Mouse (Mus musculus) ES-E14 (cell line): ENCODE results near the gene Psmd11. TPM values are rescaled to one million over a fixed set of nuclear protein-coding genes. Genes with fewer than 3 reads are reported as not detected.

Source experiments
- DNase-seq: peaks from one replicate; pipeline ENCODE4 v3.0.0-alpha.2; 2013; ENCODE audit warnings: low read depth, low spot score
- H3K27ac ChIP-seq: 2 replicates; pipeline ENCODE4 v1.5.1; 2012; ENCODE audit warnings: low read depth, mild to moderate bottlenecking, low read length, moderate library complexity, mixed read lengths; ENCODE audit not compliant: poor library complexity, insufficient read depth, severe bottlenecking
- H3K36me3 ChIP-seq: 2 replicates; pipeline ENCODE4 v1.6.1; 2012; ENCODE audit warnings: mild to moderate bottlenecking, low read length, moderate library complexity, mixed read lengths; ENCODE audit not compliant: control insufficient read depth, poor library complexity, insufficient read depth, severe bottlenecking
- H3K4me1 ChIP-seq, 2 experiments: fragments of 150-350 bp in 1 of 2; sonication (generic) in 1 of 2; 2 replicates each; pipeline ENCODE4 v1.6.1; 2012; ENCODE audit warnings: low read length in 2 of 2, mild to moderate bottlenecking in 1 of 2, mixed read lengths in 1 of 2; ENCODE audit not compliant: control insufficient read depth in 2 of 2, insufficient read depth in 2 of 2, poor library complexity in 1 of 2
- H3K4me3 ChIP-seq, 2 experiments: fragments of 150-350 bp in 1 of 2; sonication (generic) in 1 of 2; 2 replicates each; pipeline ENCODE4 v1.5.1; 2012; ENCODE audit warnings: low read length in 2 of 2, low read depth in 1 of 2, mild to moderate bottlenecking in 1 of 2, mixed read lengths in 1 of 2; ENCODE audit not compliant: insufficient read depth in 1 of 2, poor library complexity in 1 of 2, severe bottlenecking in 1 of 2
- H3K9ac ChIP-seq: 2 replicates; pipeline ENCODE4 v1.6.1; 2012; ENCODE audit warnings: low read depth, mild to moderate bottlenecking, low read length, mixed read lengths; ENCODE audit not compliant: poor library complexity, insufficient read depth, severe bottlenecking
- H3K9me3 ChIP-seq: fragments of 150-350 bp; sonication (generic); 2 replicates; pipeline ENCODE4 v1.6.1; 2012; ENCODE audit warnings: low read depth, mild to moderate bottlenecking, low read length; ENCODE audit not compliant: control insufficient read depth, insufficient read depth
- CHD2 ChIP-seq: IDR thresholded peaks from 2 replicates; pipeline ENCODE4 v1.6.1; 2014; ENCODE audit warnings: mild to moderate bottlenecking, low read depth, low read length, inconsistent platforms
- HCFC1 ChIP-seq: IDR thresholded peaks from 2 replicates; pipeline ENCODE4 v1.6.1; 2012; ENCODE audit warnings: low read length, inconsistent platforms, borderline replicate concordance; ENCODE audit not compliant: insufficient read depth
- MAFK ChIP-seq: IDR thresholded peaks from 2 replicates; pipeline ENCODE4 v1.6.1; 2014; ENCODE audit warnings: mild to moderate bottlenecking, low read depth, low read length, inconsistent platforms; ENCODE audit not compliant: insufficient read depth
- ZC3H11A ChIP-seq: IDR thresholded peaks from 2 replicates; pipeline ENCODE4 v1.6.1; 2012; ENCODE audit warnings: low read depth, mild to moderate bottlenecking, inconsistent platforms, low read length, borderline replicate concordance
- ZNF384 ChIP-seq: IDR thresholded peaks from 2 replicates; pipeline ENCODE4 v1.6.1; 2012; ENCODE audit warnings: low read depth, low read length, inconsistent platforms
- in situ Hi-C, 2 experiments: fragments of 600-800 bp; cut with MboI; formaldehyde crosslinking; loops; one replicate each; pipeline ENCODE4 v1.15.1; 2025; ENCODE audit warnings: low sequenced_read_pairs in 2 of 2, inconsistent platforms in 1 of 2; ENCODE audit not compliant: unreplicated experiment in 2 of 2
- total RNA-seq: library from RNA; depleted of rRNA; stranded (reverse); fragments of 300-350 nt; gene quantifications from 2 replicates; pipeline ENCODE4 v1.2.3, GENCODE M21; 2012

Psmd11 gene
- total RNA-seq, 1 experiment = 106 TPM

DNA sequence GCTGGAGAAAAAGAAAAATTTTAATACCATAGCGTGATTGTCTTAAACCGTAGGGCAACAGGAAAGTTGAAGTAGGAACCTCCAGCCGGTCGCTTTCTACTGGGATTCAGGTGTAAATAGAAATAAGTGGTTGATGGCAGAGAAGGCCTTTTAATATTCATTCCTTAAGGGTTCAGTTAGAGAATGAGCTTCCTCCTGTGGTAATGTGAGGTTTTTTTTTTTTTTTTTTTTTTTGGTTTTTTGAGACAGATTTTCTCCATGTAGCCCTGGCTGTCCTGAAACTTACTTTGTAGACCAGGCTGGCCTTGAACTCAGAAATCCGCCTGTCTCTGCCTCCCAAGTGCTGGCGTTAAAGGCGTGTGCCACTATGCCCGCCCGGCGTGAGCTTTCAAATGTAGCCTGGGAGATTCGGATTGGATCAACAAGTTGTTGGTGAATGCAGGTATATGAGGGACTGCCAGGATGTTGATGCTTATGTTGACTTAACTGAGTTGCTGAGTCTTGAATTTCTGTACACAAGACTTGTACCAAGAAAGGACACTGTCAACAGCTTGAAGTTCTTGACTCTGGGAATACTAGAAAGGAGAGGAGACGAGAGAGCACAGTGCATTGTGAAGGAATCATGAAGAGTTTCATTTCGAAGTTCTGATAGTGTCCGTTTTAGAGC lies 1.2 kb downstream of the Psmd11 start:
- TF ChIP-seq HCFC1 (no peak), CHD2 (no peak)
- peaks cover 9% of the 10 kb centered on the region for H3K36me3 ChIP-seq
- in situ Hi-C loops = no loop called here
- peak overlapping the region; percentile 99 for H3K9ac ChIP-seq
- H3K27ac ChIP-seq = no peak overlapping the region
- H3K4me1 ChIP-seq = peaks cover 0 to 8% of the 10 kb centered on the region in 2 experiments; a peak in 2 of 4 replicates
- DNase-seq = no peak
- peak overlapping the region; percentile 87 to 98 for H3K4me3 ChIP-seq
- no peaks in the 10 kb centered on the region for H3K9me3 ChIP-seq

DNA sequence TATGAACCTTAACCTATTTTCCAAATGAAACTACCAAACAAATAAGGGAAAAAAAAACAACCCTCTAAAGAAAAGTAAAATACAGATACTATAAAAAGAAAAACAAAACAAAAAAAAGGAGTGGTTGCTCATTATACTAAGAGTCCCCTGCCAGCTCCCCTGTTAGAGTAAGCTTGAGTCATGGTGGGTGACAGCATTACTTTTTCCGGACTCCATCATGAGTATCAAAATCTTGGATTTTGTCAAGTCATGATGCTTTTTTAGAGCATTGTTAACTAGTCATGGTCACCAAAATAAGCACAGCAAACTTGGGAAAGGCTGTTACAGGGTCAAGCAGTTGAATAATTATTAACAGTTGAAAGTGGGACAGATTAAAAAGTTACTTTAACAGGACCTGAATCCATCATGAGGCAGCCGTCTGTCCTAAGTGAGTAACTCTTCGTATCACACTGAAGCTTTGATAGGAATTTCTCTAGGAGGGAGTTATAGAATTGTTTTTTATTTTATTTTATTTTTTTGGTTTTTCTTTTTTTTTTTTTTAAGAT lies 2.0 kb downstream of the Psmd11 start:
- TF ChIP-seq MAFK (0 out of 2 replicates have a peak, but pooled peaks have one; percentile 22), ZNF384 (0 out of 2 replicates have a peak, but pooled peaks have one; percentile 46), HCFC1 (no peak), CHD2 (no peak), ZC3H11A (no peak)
- in situ Hi-C loops = no loop called here
- Histone ChIP-seq H3K4me3 (no peak overlapping the region; a peak in 1 of 4 replicates), H3K9me3 (no peaks in the 10 kb centered on the region), H3K36me3 (peaks cover 9% of the 10 kb centered on the region), H3K27ac (no peak overlapping the region), H3K9ac (no peak overlapping the region), H3K4me1 (peaks cover 0 to 8% of the 10 kb centered on the region in 2 experiments; a peak in 2 of 4 replicates)
- no peak for DNase-seq

DNA sequence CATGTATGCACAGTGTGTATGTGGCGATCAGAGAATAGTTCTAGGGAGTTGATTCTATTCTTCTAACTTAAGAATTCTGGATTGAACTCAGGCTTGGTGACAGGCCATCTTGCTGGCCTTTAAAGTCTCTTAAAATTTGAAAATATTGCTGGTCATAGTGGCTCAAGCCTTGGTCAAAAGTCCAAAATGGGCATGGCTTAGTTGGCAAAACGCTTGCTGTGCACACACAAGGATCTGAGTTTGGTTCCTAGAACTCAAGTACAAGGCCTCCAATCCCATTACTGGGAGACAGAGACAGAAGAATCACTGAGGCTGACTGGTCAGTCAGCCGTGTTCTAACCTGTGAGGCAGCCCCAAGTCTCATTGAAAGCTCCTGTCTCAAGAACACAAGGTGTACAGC lies 18.5 kb downstream of the Psmd11 start:
- no peak for DNase-seq
- Histone ChIP-seq H3K9me3 (no peaks in the 10 kb centered on the region), H3K4me1 (peaks cover 0 to 1% of the 10 kb centered on the region in 2 experiments; a peak in 1 of 4 replicates), H3K9ac (no peak overlapping the region), H3K4me3 (no peak overlapping the region), H3K36me3 (peaks cover 11% of the 10 kb centered on the region), H3K27ac (no peak overlapping the region)
- in situ Hi-C loops = no loop called here
- TF ChIP-seq HCFC1 (no peak), ZC3H11A (no peak), MAFK (no peak), ZNF384 (no peak), CHD2 (no peak)

DNA sequence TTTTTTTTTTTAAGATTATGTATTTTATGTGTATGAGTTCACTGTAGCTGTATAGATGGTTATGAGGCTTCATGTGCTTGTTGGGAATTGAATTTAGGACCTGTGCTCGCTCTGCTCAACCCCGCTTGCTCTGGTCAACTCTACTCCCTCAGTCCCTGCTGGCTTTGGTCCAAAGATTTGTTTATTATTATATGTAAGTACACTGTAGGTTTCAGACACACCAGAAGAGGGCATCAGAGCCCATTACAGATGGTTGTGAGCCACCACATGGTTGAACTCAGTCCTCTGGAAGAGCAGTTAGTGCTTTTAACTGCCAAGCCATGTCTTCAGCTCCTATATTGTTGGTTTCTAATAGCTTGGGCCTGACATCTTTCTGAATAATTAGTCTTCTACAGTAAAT lies 21.4 kb downstream of the Psmd11 start:
- DNase-seq = no peak
- Histone ChIP-seq H3K27ac (no peak overlapping the region), H3K9me3 (no peaks in the 10 kb centered on the region), H3K4me1 (peaks cover 0 to 1% of the 10 kb centered on the region in 2 experiments; a peak in 1 of 4 replicates), H3K4me3 (no peak overlapping the region), H3K36me3 (peaks cover 15% of the 10 kb centered on the region), H3K9ac (no peak overlapping the region)
- in situ Hi-C loops = no loop called here
- TF ChIP-seq CHD2 (no peak), ZC3H11A (no peak), MAFK (no peak), HCFC1 (no peak), ZNF384 (no peak)
